13 mouse cellular contexts compared by ENCODE assay signal in the genomic region with DNA sequence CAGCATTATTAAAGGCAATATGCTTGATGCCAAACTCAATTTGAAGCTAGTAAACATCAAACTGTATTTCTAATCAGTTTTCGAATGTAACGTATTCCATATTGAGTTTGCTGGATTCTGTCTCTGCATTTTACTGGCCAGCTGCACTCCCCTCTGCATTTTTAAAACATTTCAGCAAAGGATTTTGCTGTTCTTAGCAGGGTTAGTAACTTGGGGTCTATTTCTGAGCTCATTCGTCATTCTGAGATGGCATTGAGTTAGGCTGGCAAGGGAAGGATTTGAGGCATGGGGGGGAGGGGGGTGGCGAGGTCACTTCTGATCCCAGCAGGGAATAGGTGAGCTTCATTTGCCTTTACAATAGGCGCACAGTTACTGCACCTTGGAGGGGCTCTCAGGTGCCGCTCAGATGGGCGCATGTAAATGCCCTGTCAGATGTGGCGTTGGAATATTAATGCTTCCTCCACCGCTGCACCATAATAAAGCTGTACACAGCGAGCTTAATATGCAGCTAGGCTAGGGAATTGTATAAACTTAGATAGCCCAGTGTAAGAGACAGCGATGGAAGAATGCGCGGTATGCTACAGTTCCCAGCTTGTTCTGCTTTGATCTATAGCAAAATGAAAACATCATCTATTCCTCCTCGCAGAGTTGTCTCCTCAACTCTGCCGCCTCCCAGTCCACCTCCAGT. TPM values are rescaled to one million over a fixed set of nuclear protein-coding genes. Genes with fewer than 3 reads are reported as not detected.
DNase-seq lines count a peak whose midpoint lies in the region; ATAC-seq and TF ChIP-seq lines count a peak whose summit lies in the region.
"Had no signal": no experiment of that assay in that cellular context is flagged by ENCODE, and none has a peak within 500 bp of the region (broad histone marks: within the 10 kb centered on the region; RNA-seq: fewer than 3 reads in every experiment).

No protein-coding gene starts in this region.

- H3K9ac ChIP-seq in heart, postnatal 0 days (replicated peaks; ENCODE audit: low read depth, low read length) = no peak overlapping the region
- H3K9ac ChIP-seq in embryonic facial prominence, embryonic 13.5 days = no peak overlapping the region
- H3K9ac ChIP-seq in hindbrain, embryonic 14.5 days = peak overlapping the region; percentile 53
- H3K9ac ChIP-seq in midbrain, postnatal 0 days (replicated peaks; ENCODE audit: low read length, poor library complexity, severe bottlenecking) = peak overlapping the region; percentile 57

- peaks cover 14% of the 10 kb centered on the region; the same call in 1 of the 2 replicates for H3K4me1 ChIP-seq in heart, postnatal 0 days (ENCODE audit: control insufficient read depth, insufficient read depth)
- H3K4me1 ChIP-seq in embryonic facial prominence, embryonic 13.5 days = peaks cover 80% of the 10 kb centered on the region
- H3K4me1 ChIP-seq in hindbrain, embryonic 14.5 days (replicated peaks; ENCODE audit: control insufficient read depth, insufficient read depth, low read length) = peaks cover 87% of the 10 kb centered on the region
- H3K4me1 ChIP-seq in midbrain, postnatal 0 days (ENCODE audit: insufficient read depth, low read length) = peaks cover 9% of the 10 kb centered on the region; the same call in 1 of the 2 replicates

- no peaks in the 10 kb centered on the region for H3K27me3 ChIP-seq in heart, postnatal 0 days (ENCODE audit: control insufficient read depth, insufficient read depth, low read length)
- H3K27me3 ChIP-seq in embryonic facial prominence, embryonic 13.5 days = no peaks in the 10 kb centered on the region
- H3K27me3 ChIP-seq in hindbrain, embryonic 14.5 days (ENCODE audit: control insufficient read depth, insufficient read depth, low read length) = no peaks in the 10 kb centered on the region
- H3K27me3 ChIP-seq in midbrain, postnatal 0 days (ENCODE audit: insufficient read depth, low read length) = no peaks in the 10 kb centered on the region

- 0 out of 2 replicates have a peak, but pooled peaks cover 6% of the 10 kb centered on the region for H3K36me3 ChIP-seq in heart, postnatal 0 days (replicated peaks; ENCODE audit: control insufficient read depth, insufficient read depth, low read length)
- H3K36me3 ChIP-seq in embryonic facial prominence, embryonic 13.5 days = peaks cover 39% of the 10 kb centered on the region
- H3K36me3 ChIP-seq in hindbrain, embryonic 14.5 days (replicated peaks; ENCODE audit: control insufficient read depth, insufficient read depth) = peaks cover 34% of the 10 kb centered on the region
- H3K36me3 ChIP-seq in midbrain, postnatal 0 days (ENCODE audit: insufficient read depth, low read length) = no peaks in the 10 kb centered on the region

- no peak overlapping the region for H3K4me3 ChIP-seq in heart, postnatal 0 days (ENCODE audit: low read depth, low read length)
- H3K4me3 ChIP-seq in embryonic facial prominence, embryonic 13.5 days = 0 out of 2 replicates have a peak overlapping the region, but pooled peaks have one; percentile 15
- H3K4me3 ChIP-seq in hindbrain, embryonic 14.5 days (replicated peaks; ENCODE audit: low read length) = peak overlapping the region; percentile 21
- peak overlapping the region; percentile 23 for H3K4me3 ChIP-seq in midbrain, postnatal 0 days (ENCODE audit: low read depth, low read length)

- DNase-seq in heart, postnatal 0 days (ENCODE audit: low spot score) = no peak
- no peak for DNase-seq in heart, postnatal 10 days
- DNase-seq in hindbrain, embryonic 14.5 days (ENCODE audit: low spot score) = no peak
- DNase-seq in midbrain, postnatal 0 days (ENCODE audit: low spot score) = no peak
- no peak for DNase-seq in adrenal gland, postnatal 14 days
- DNase-seq in testis, postnatal 10 days (ENCODE audit: low spot score) = no peak
- DNase-seq: kidney, postnatal 4 days had no signal

- no peaks in the 10 kb centered on the region for H3K9me3 ChIP-seq in heart, postnatal 0 days (replicated peaks; ENCODE audit: control insufficient read depth, low read length)
- no peaks in the 10 kb centered on the region for H3K9me3 ChIP-seq in embryonic facial prominence, embryonic 13.5 days
- H3K9me3 ChIP-seq in hindbrain, embryonic 14.5 days (ENCODE audit: control insufficient read depth, low read length) = no peaks in the 10 kb centered on the region
- H3K9me3 ChIP-seq in midbrain, postnatal 0 days (ENCODE audit: low read length) = no peaks in the 10 kb centered on the region

- peak overlapping the region; percentile 28; the same call in 1 of the 2 replicates for H3K4me2 ChIP-seq in heart, postnatal 0 days (ENCODE audit: low read depth, low read length)
- H3K4me2 ChIP-seq in embryonic facial prominence, embryonic 13.5 days = peak overlapping the region; percentile 48
- peak overlapping the region; percentile 100 for H3K4me2 ChIP-seq in hindbrain, embryonic 14.5 days (replicated peaks)
- H3K4me2 ChIP-seq in midbrain, postnatal 0 days (ENCODE audit: low read depth, low read length, poor library complexity, severe bottlenecking) = peak overlapping the region; percentile 54

- intact Hi-C loops in heart, postnatal 10 days (cut with DNase I) = no loop called here

- no peak for ATAC-seq in heart, postnatal 0 days (ENCODE audit: insufficient read depth, low read depth)
- peak; percentile 52; the same call in 1 of the 2 replicates for ATAC-seq in embryonic facial prominence, embryonic 13.5 days (ENCODE audit: insufficient number of reproducible peaks, insufficient read depth, low FRiP score, low TSS enrichment, low read depth)
- ATAC-seq in hindbrain, embryonic 14.5 days (ENCODE audit: low FRiP score) = peak; percentile 25; the same call in 1 of the 2 replicates
- no peak for ATAC-seq in midbrain, postnatal 0 days (ENCODE audit: low FRiP score)
- no peak for ATAC-seq in granulocyte monocyte progenitor cell, adult 5-6 weeks (replicated peaks; ENCODE audit: poor library complexity, severe bottlenecking)

- no peak overlapping the region for H3K27ac ChIP-seq in heart, postnatal 0 days (ENCODE audit: low read depth)
- peak overlapping the region; percentile 73 for H3K27ac ChIP-seq in embryonic facial prominence, embryonic 13.5 days
- H3K27ac ChIP-seq in hindbrain, embryonic 14.5 days = peak overlapping the region; percentile 79
- H3K27ac ChIP-seq in midbrain, postnatal 0 days (ENCODE audit: low read depth, low read length) = peak overlapping the region; percentile 62; the same call in 1 of the 2 replicates

- 48% methylated on average over 15 of the region's 15 CpGs for WGBS in heart, postnatal 0 days
- 19% methylated on average over 15 of the region's 15 CpGs for WGBS in embryonic facial prominence, embryonic 13.5 days
- 17% methylated on average over 15 of the region's 15 CpGs for WGBS in hindbrain, embryonic 14.5 days
- 22% methylated on average over 15 of the region's 15 CpGs for WGBS in midbrain, postnatal 0 days

- no peak for TF ChIP-seq CTCF in heart, postnatal 0 days (IDR thresholded peaks at IDR 0.05; ENCODE audit: low read depth)
- TF ChIP-seq CTCF in midbrain, postnatal 0 days (IDR thresholded peaks at IDR 0.05) = no peak

- no peak for TF ChIP-seq EP300 in heart, postnatal 0 days (IDR thresholded peaks at IDR 0.05; ENCODE audit: low read depth)

RNA-seq across cellular contexts. Expression of a gene that starts 13.7 kb away (rescaled TPM):
- 4.1 and 7.1 TPM in 2 replicates for total RNA-seq in heart, postnatal 0 days (2014; rRNA removed; ENCODE audit: low replicate concordance)
- polyA plus RNA-seq in heart, postnatal 0 days (2015; fragmentation: Nextera tagmentation; extraction: Ambion mirVana) = 7.4 and 8.2 TPM in 2 replicates
- total RNA-seq in heart, postnatal 10 days (2021) = 1 to 10 TPM; 4.4 to 7.4 TPM
- 70.0 and 79.1 TPM in 2 replicates for polyA plus RNA-seq in embryonic facial prominence, embryonic 13.5 days (2015; fragmentation: Nextera tagmentation; extraction: Ambion mirVana)
- polyA plus RNA-seq in hindbrain, embryonic 14.5 days (2014; fragmentation: Nextera tagmentation; extraction: Ambion mirVana) = 106 and 117 TPM in 2 replicates
- 40.9 and 44.6 TPM in 2 replicates for total RNA-seq in midbrain, postnatal 0 days (2014; rRNA removed)
- polyA plus RNA-seq in midbrain, postnatal 0 days (2015; fragmentation: Nextera tagmentation; extraction: Ambion mirVana) = 80.9 and 85.4 TPM in 2 replicates
- total RNA-seq in adrenal gland, postnatal 14 days (2021) = 5.1 and 9.7 TPM in 2 replicates
- total RNA-seq in granulocyte monocyte progenitor cell, adult 5-6 weeks (2014; fragmentation: Nextera tagmentation) = 33.7 and 44.4 TPM in 2 replicates
- 10.0 and 16.0 TPM in 2 replicates for total RNA-seq in granulocyte monocyte progenitor cell, adult 5-6 weeks (2017)

RNA-seq across cellular contexts. Expression of a gene that starts 16.7 kb away (rescaled TPM):
- total RNA-seq in heart, postnatal 0 days (2014; rRNA removed; ENCODE audit: low replicate concordance) = not detected in 2 replicates
- not detected in 2 replicates for polyA plus RNA-seq in heart, postnatal 0 days (2015; fragmentation: Nextera tagmentation; extraction: Ambion mirVana)
- not detected for total RNA-seq in heart, postnatal 10 days (2021)
- not detected in 2 replicates for polyA plus RNA-seq in embryonic facial prominence, embryonic 13.5 days (2015; fragmentation: Nextera tagmentation; extraction: Ambion mirVana)
- not detected in 2 replicates for polyA plus RNA-seq in hindbrain, embryonic 14.5 days (2014; fragmentation: Nextera tagmentation; extraction: Ambion mirVana)
- not detected in 2 replicates for total RNA-seq in midbrain, postnatal 0 days (2014; rRNA removed)
- polyA plus RNA-seq in midbrain, postnatal 0 days (2015; fragmentation: Nextera tagmentation; extraction: Ambion mirVana) = 0.38 TPM in 1 of 2 replicates, not detected in the other
- total RNA-seq in adrenal gland, postnatal 14 days (2021) = not detected in 2 replicates
- not detected in 2 replicates for total RNA-seq in granulocyte monocyte progenitor cell, adult 5-6 weeks (2014; fragmentation: Nextera tagmentation)
- not detected in 2 replicates for total RNA-seq in granulocyte monocyte progenitor cell, adult 5-6 weeks (2017)
- total RNA-seq: liver, adult 2 months; monocyte, adult 5-6 weeks had no signal
- polyA plus RNA-seq: gonadal fat pad, adult 2 months; liver, adult 2 months; testis, adult 2 months had no signal

Comparison
In these comparisons a context has a peak if more than half of its experiments do, and no peak if none do; other contexts are left out.
1. ATAC-seq: peak in embryonic facial prominence, embryonic 13.5 days (single experiment) and hindbrain, embryonic 14.5 days (single experiment); none in heart, postnatal 0 days (single experiment), midbrain, postnatal 0 days (single experiment) and granulocyte monocyte progenitor cell, adult 5-6 weeks (single experiment).
2. H3K4me2 ChIP-seq: peak in every context shown above with its lines; median percentile 100 in hindbrain, embryonic 14.5 days; 54 in midbrain, postnatal 0 days; 48 in embryonic facial prominence, embryonic 13.5 days; 28 in heart, postnatal 0 days.
3. H3K9ac ChIP-seq: peak in hindbrain, embryonic 14.5 days (single experiment) and midbrain, postnatal 0 days (single experiment); none in heart, postnatal 0 days (single experiment) and embryonic facial prominence, embryonic 13.5 days (single experiment).